Mouse (Mus musculus) midbrain, embryonic 13.5 days (tissue): ENCODE results near the gene Olfr430. TPM values are rescaled to one million over a fixed set of nuclear protein-coding genes. Genes with fewer than 3 reads are reported as not detected.

Source experiments
- ATAC-seq: fragments of 200-750 bp; cut with Nextera tagmentation; 2 replicates; pipeline ENCODE4 v1.8.0; 2017; ENCODE audit warnings: mild to moderate bottlenecking, moderate TSS enrichment, moderate library complexity
- H3K27ac ChIP-seq: fragments of 300-500 bp; sonication (generic); 2 replicates; pipeline ENCODE4 v1.5.1; 2015; ENCODE audit warnings: inconsistent platforms, mild to moderate bottlenecking, moderate library complexity
- H3K27me3 ChIP-seq: fragments of 300-500 bp; sonication (generic); 2 replicates; pipeline ENCODE4 v1.6.1; 2015; ENCODE audit warnings: mild to moderate bottlenecking, inconsistent platforms
- H3K36me3 ChIP-seq: fragments of 300-500 bp; sonication (generic); 2 replicates; pipeline ENCODE4 v1.6.1; 2015; ENCODE audit warnings: mild to moderate bottlenecking, inconsistent platforms
- H3K4me1 ChIP-seq: fragments of 300-500 bp; sonication (generic); replicated peaks from 2 replicates; pipeline ENCODE4 v1.6.1; 2015; ENCODE audit warnings: inconsistent platforms
- H3K4me2 ChIP-seq: fragments of 300-500 bp; sonication (generic); replicated peaks from 2 replicates; pipeline ENCODE4 v1.6.1; 2015; ENCODE audit warnings: moderate library complexity, mild to moderate bottlenecking, inconsistent platforms
- H3K4me3 ChIP-seq: fragments of 300-500 bp; sonication (generic); replicated peaks from 2 replicates; pipeline ENCODE4 v1.5.1; 2015; ENCODE audit warnings: mild to moderate bottlenecking, inconsistent platforms
- H3K9ac ChIP-seq: fragments of 300-500 bp; sonication (generic); replicated peaks from 2 replicates; pipeline ENCODE4 v1.6.1; 2015; ENCODE audit warnings: mild to moderate bottlenecking, inconsistent platforms
- H3K9me3 ChIP-seq: fragments of 300-500 bp; sonication (generic); 2 replicates; pipeline ENCODE4 v1.6.1; 2016; ENCODE audit warnings: mild to moderate bottlenecking, inconsistent platforms
- WGBS: fragments of 180-500 bp; shearing (Covaris S2); methylation state at CpG from one replicate; pipeline ENCODE4 v1.1.7; 2015; 5-methylcytosine and 5-hydroxymethylcytosine counted together
- polyA plus RNA-seq: library from polyadenylated mRNA; unstranded; fragments of >200 nt; fragmentation: Nextera tagmentation; extraction: Ambion mirVana; gene quantifications from 2 replicates; pipeline ENCODE4 v1.2.1, GENCODE M21; 2015

Gene Olfr430
- polyA plus RNA-seq, 1 experiment from 2014 or later, result not detected

GRCm38 (mm10) chr1:174051931-174052536, 14.4 kb upstream of the Olfr430 start:
- 88% methylated on average over 5 of the region's 5 CpGs for WGBS
- no peak overlapping the region for H3K4me2 ChIP-seq
- no peaks in the 10 kb centered on the region for H3K36me3 ChIP-seq
- H3K4me3 ChIP-seq, result no peak overlapping the region
- no peaks in the 10 kb centered on the region for H3K27me3 ChIP-seq
- no peaks in the 10 kb centered on the region for H3K9me3 ChIP-seq
- H3K4me1 ChIP-seq, result no peaks in the 10 kb centered on the region
- H3K27ac ChIP-seq, result no peak overlapping the region
- ATAC-seq, result no peak
- no peak overlapping the region for H3K9ac ChIP-seq

GRCm38 (mm10) chr1:174052981-174053380, 13.4 kb upstream of the Olfr430 start:
- 85% methylated on average over 3 of the region's 3 CpGs for WGBS
- ATAC-seq, result no peak
- Histone ChIP-seq H3K4me2 (no peak overlapping the region), H3K4me3 (no peak overlapping the region), H3K27ac (no peak overlapping the region), H3K27me3 (no peaks in the 10 kb centered on the region), H3K9me3 (no peaks in the 10 kb centered on the region), H3K4me1 (no peaks in the 10 kb centered on the region), H3K9ac (no peak overlapping the region), H3K36me3 (no peaks in the 10 kb centered on the region)

GRCm38 (mm10) chr1:174055248-174055647, 11.2 kb upstream of the Olfr430 start:
- Histone ChIP-seq H3K9ac (no peak overlapping the region), H3K9me3 (no peaks in the 10 kb centered on the region), H3K4me1 (no peaks in the 10 kb centered on the region), H3K27me3 (no peaks in the 10 kb centered on the region), H3K4me3 (no peak overlapping the region), H3K4me2 (no peak overlapping the region), H3K36me3 (no peaks in the 10 kb centered on the region), H3K27ac (no peak overlapping the region)
- WGBS, result 77% methylated on average over 2 of the region's 2 CpGs
- ATAC-seq, result no peak

GRCm38 (mm10) chr1:174084031-174084430, 17.6 kb downstream of the Olfr430 start, which contains the start of gene Olfr429:
TSS of gene Olfr429 (plus strand) at chr1:174084331.
- no peak within 1 kb of the TSS for H3K4me2 ChIP-seq
- no peaks in the 10 kb centered on the region for H3K4me1 ChIP-seq
- no peaks in the 10 kb centered on the region for H3K36me3 ChIP-seq
- H3K9ac ChIP-seq, result no peak within 1 kb of the TSS
- 92% methylated on average over 2 of the region's 2 CpGs for WGBS
- no peaks in the 10 kb centered on the region for H3K9me3 ChIP-seq
- no peak within 1 kb of the TSS for H3K27ac ChIP-seq
- no peak for ATAC-seq
- H3K4me3 ChIP-seq, result no peak within 1 kb of the TSS
- H3K27me3 ChIP-seq, result no peaks in the 10 kb centered on the region

- H3K4me2 ChIP-seq, result no peak within 1 kb of the TSS
- ATAC-seq, result no peak
- 96% methylated on average over 1 of the region's 1 CpGs for WGBS
- no peak within 1 kb of the TSS for H3K9ac ChIP-seq
- H3K4me3 ChIP-seq, result no peak within 1 kb of the TSS
- no peaks in the 10 kb centered on the region for H3K36me3 ChIP-seq
- H3K27ac ChIP-seq, result no peak within 1 kb of the TSS
- H3K4me1 ChIP-seq, result no peaks in the 10 kb centered on the region
- H3K9me3 ChIP-seq, result no peaks in the 10 kb centered on the region
- H3K27me3 ChIP-seq, result no peaks in the 10 kb centered on the region
Observed at GRCm38 (mm10) chr1:174096591-174096990, 30.2 kb downstream of the Olfr430 start, which contains the start of gene Olfr427. TSS of gene Olfr427 (plus strand) at chr1:174096891.

- WGBS, result 62% methylated on average over 2 of the region's 2 CpGs
- no peak overlapping the region for H3K9ac ChIP-seq
- H3K4me3 ChIP-seq, result no peak overlapping the region
- no peaks in the 10 kb centered on the region for H3K36me3 ChIP-seq
- no peak for ATAC-seq
- H3K4me1 ChIP-seq, result no peaks in the 10 kb centered on the region
- H3K27ac ChIP-seq, result no peak overlapping the region
- no peaks in the 10 kb centered on the region for H3K27me3 ChIP-seq
- no peak overlapping the region for H3K4me2 ChIP-seq
- no peaks in the 10 kb centered on the region for H3K9me3 ChIP-seq
Observed at GRCm38 (mm10) chr1:174103735-174104134, 37.3 kb downstream of the Olfr430 start.

- Histone ChIP-seq H3K27ac (no peak within 1 kb of the TSS), H3K4me2 (no peak within 1 kb of the TSS), H3K9ac (no peak within 1 kb of the TSS), H3K36me3 (no peaks in the 10 kb centered on the region), H3K4me3 (no peak within 1 kb of the TSS), H3K27me3 (no peaks in the 10 kb centered on the region), H3K4me1 (no peaks in the 10 kb centered on the region), H3K9me3 (no peaks in the 10 kb centered on the region)
- 55% methylated on average over 2 of the region's 2 CpGs for WGBS
- ATAC-seq, result no peak
Observed at GRCm38 (mm10) chr1:174121062-174121461, 54.7 kb downstream of the Olfr430 start, which contains the start of gene Olfr231. TSS of gene Olfr231 (minus strand) at chr1:174121162.

Other genes with a start within 250 kb of the Olfr430 start
- gene Ifi211, start 153.6 kb upstream of the Olfr430 start, polyA plus RNA-seq, result 0.24 and 0.32 TPM in 2 replicates
- gene Mndal, start 124.1 kb upstream of the Olfr430 start, polyA plus RNA-seq, result 0.48 and 0.99 TPM in 2 replicates
- 0.15 and 0.18 TPM in 2 replicates for gene Ifi203, start 123.9 kb upstream of the Olfr430 start, polyA plus RNA-seq
- gene Ifi202b, start 83.9 kb upstream of the Olfr430 start, polyA plus RNA-seq, result not detected in 2 replicates
- not detected in 2 replicates for gene Ifi205, start 34.8 kb upstream of the Olfr430 start, polyA plus RNA-seq
- not detected in 2 replicates for gene Olfr433, start 25.9 kb upstream of the Olfr430 start, polyA plus RNA-seq
- not detected in 2 replicates for gene Olfr432, start 17.4 kb upstream of the Olfr430 start, polyA plus RNA-seq
- not detected in 2 replicates for gene Olfr429, start 17.7 kb downstream of the Olfr430 start, polyA plus RNA-seq
- gene Olfr427, start 30.3 kb downstream of the Olfr430 start, polyA plus RNA-seq, result not detected in 2 replicates
- gene Olfr231, start 54.6 kb downstream of the Olfr430 start, polyA plus RNA-seq, result not detected in 2 replicates
- gene Olfr424, start 64.9 kb downstream of the Olfr430 start, polyA plus RNA-seq, result not detected in 2 replicates
- not detected in 2 replicates for gene Olfr420, start 89.0 kb downstream of the Olfr430 start, polyA plus RNA-seq
- gene Spta1, start 106.2 kb downstream of the Olfr430 start, polyA plus RNA-seq, result 0.12 TPM in 2 replicates
- not detected in 2 replicates for gene Olfr419, start 185.5 kb downstream of the Olfr430 start, polyA plus RNA-seq